Mouse (Mus musculus): ENCODE measurements at regions not wholly inside any gene's neighbourhood (a gene's known extent, or its start where the extent isn't known, plus 50 kb on each side); places are given as distances from the start of the nearest gene placed in this dataset.

- TF ChIP-seq CTCF (IDR thresholded peaks at IDR 0.05; ENCODE audit: insufficient read depth, low read length) (no peak), POLR2A (IDR thresholded peaks at IDR 0.05; ENCODE audit: borderline replicate concordance, extremely low read depth, low read depth, low read length) (no peak)
These were observed 179.4 kb downstream of the Qdpr start for GRCm38 (mm10) chr5:45270679-45271078.

Data from lung, adult 2 months (tissue).